Mouse (Mus musculus) inflammation-experienced regulatory T-cells, adult 6 months (primary cell): ENCODE measurements around the gene Scarb1. TPM values are rescaled to one million over a fixed set of nuclear protein-coding genes. Genes with fewer than 3 reads are reported as not detected.

Source experiments
- ATAC-seq: one replicate; pipeline ENCODE4 v1.8.0; 2017
- polyA plus RNA-seq, 3 experiments: library from polyadenylated mRNA; unstranded; fragments of 100-300 nt; shearing (Covaris generic); gene quantifications; one replicate each; pipeline ENCODE4 v1.2.1; 2017

The Scarb1 gene
- polyA plus RNA-seq, 3 experiments from 2014 or later, result 3.7 to 11.8 (median 6.6) TPM

GRCm38 (mm10) chr5:125304245-125304856 is 36.5 kb downstream of the Scarb1 start:
- no peak for ATAC-seq

- no peak for ATAC-seq
Measured at GRCm38 (mm10) chr5:125303055-125303454, 37.8 kb downstream of the Scarb1 start.

GRCm38 (mm10) chr5:125298234-125298633 is 42.7 kb downstream of the Scarb1 start:
- no peak for ATAC-seq

GRCm38 (mm10) chr5:125297171-125297570 is 43.7 kb downstream of the Scarb1 start:
- no peak for ATAC-seq

GRCm38 (mm10) chr5:125292951-125293350 is 47.9 kb downstream of the Scarb1 start:
- no peak for ATAC-seq

GRCm38 (mm10) chr5:125291895-125292294 is 49.0 kb downstream of the Scarb1 start:
- no peak for ATAC-seq

- no peak for ATAC-seq
Measured at GRCm38 (mm10) chr5:125291387-125291786, 49.5 kb downstream of the Scarb1 start.

- no peak for ATAC-seq
Measured at GRCm38 (mm10) chr5:125287053-125287655, 53.7 kb downstream of the Scarb1 start.

- no peak for ATAC-seq
Measured at GRCm38 (mm10) chr5:125286090-125286489, 54.8 kb downstream of the Scarb1 start.

- ATAC-seq, result no peak
Measured at GRCm38 (mm10) chr5:125283748-125284640, 56.9 kb downstream of the Scarb1 start.

GRCm38 (mm10) chr5:125279216-125279615 is 61.7 kb downstream of the Scarb1 start:
- no peak for ATAC-seq

- ATAC-seq, result no peak
Measured at GRCm38 (mm10) chr5:125278314-125278713, 62.6 kb downstream of the Scarb1 start.

- no peak for ATAC-seq
Measured at GRCm38 (mm10) chr5:125277313-125277712, 63.6 kb downstream of the Scarb1 start.

- ATAC-seq, result no peak
Measured at GRCm38 (mm10) chr5:125276765-125277164, 64.1 kb downstream of the Scarb1 start.

- ATAC-seq, result no peak
Measured at GRCm38 (mm10) chr5:125275315-125275714, 65.6 kb downstream of the Scarb1 start.

- no peak for ATAC-seq
Measured at GRCm38 (mm10) chr5:125274773-125275172, 66.1 kb downstream of the Scarb1 start.

GRCm38 (mm10) chr5:125274182-125274581 is 66.7 kb downstream of the Scarb1 start:
- no peak for ATAC-seq

GRCm38 (mm10) chr5:125273666-125274109 is 67.2 kb downstream of the Scarb1 start:
- ATAC-seq, result no peak

- no peak for ATAC-seq
Measured at GRCm38 (mm10) chr5:125272231-125272988, 68.5 kb downstream of the Scarb1 start.

GRCm38 (mm10) chr5:125271531-125272203 is 69.2 kb downstream of the Scarb1 start:
- ATAC-seq, result peak; percentile 48

GRCm38 (mm10) chr5:125270587-125271130 is 70.2 kb downstream of the Scarb1 start:
- peak; percentile 52 for ATAC-seq

GRCm38 (mm10) chr5:125269836-125270235 is 71.1 kb downstream of the Scarb1 start:
- no peak for ATAC-seq
